ENCODE assay signal across 21 mouse cellular contexts in genomic region chr11:119715841-119716596, GRCm38 (mm10).
DNase-seq lines count a peak whose midpoint lies in the region; ATAC-seq lines count a peak whose summit lies in the region.
"Had no signal": no experiment of that assay in that cellular context is flagged by ENCODE, and none has a peak within 500 bp of the region (broad histone marks: within the 10 kb centered on the region; RNA-seq: fewer than 3 reads in every experiment).

No protein-coding gene starts in this region.

- no peaks in the 10 kb centered on the region for H3K9me3 ChIP-seq in kidney, embryonic 16.5 days (ENCODE audit: low read length)
- no peaks in the 10 kb centered on the region for H3K9me3 ChIP-seq in midbrain, embryonic 16.5 days (replicated peaks; ENCODE audit: control insufficient read depth, low read length, poor library complexity, severe bottlenecking)
- no peaks in the 10 kb centered on the region for H3K9me3 ChIP-seq in midbrain, embryonic 15.5 days
- no peaks in the 10 kb centered on the region for H3K9me3 ChIP-seq in hindbrain, embryonic 16.5 days (ENCODE audit: control insufficient read depth, low read length)
- peaks cover 5% of the 10 kb centered on the region; the same call in 1 of the 2 replicates for H3K9me3 ChIP-seq in stomach, embryonic 16.5 days (replicated peaks; ENCODE audit: control insufficient read depth, low read length)
- H3K9me3 ChIP-seq: G1E; neural tube, embryonic 12.5 days had no signal

- H3K4me3 ChIP-seq in kidney, embryonic 16.5 days (ENCODE audit: low read length): no peak overlapping the region
- no peak overlapping the region for H3K4me3 ChIP-seq in midbrain, embryonic 16.5 days (ENCODE audit: low read depth, low read length)
- H3K4me3 ChIP-seq in midbrain, embryonic 15.5 days: no peak overlapping the region
- no peak overlapping the region for H3K4me3 ChIP-seq in hindbrain, embryonic 16.5 days (ENCODE audit: low read length)
- H3K4me3 ChIP-seq in stomach, embryonic 16.5 days (replicated peaks; ENCODE audit: low read length): no peak overlapping the region
- H3K4me3 ChIP-seq: embryonic facial prominence, embryonic 13.5 days; layer of hippocampus, adult 2 months; liver, embryonic 13.5 days; neural tube, embryonic 12.5 days had no signal

- peaks cover 16% of the 10 kb centered on the region for H3K4me1 ChIP-seq in kidney, embryonic 16.5 days (ENCODE audit: insufficient read depth, low read length)
- no peaks in the 10 kb centered on the region for H3K4me1 ChIP-seq in midbrain, embryonic 16.5 days (ENCODE audit: control insufficient read depth, insufficient read depth, low read length)
- peaks cover 7% of the 10 kb centered on the region for H3K4me1 ChIP-seq in midbrain, embryonic 15.5 days
- H3K4me1 ChIP-seq in hindbrain, embryonic 16.5 days (ENCODE audit: control insufficient read depth, insufficient read depth, low read depth, low read length): peaks cover 3% of the 10 kb centered on the region
- H3K4me1 ChIP-seq in stomach, embryonic 16.5 days (ENCODE audit: control insufficient read depth, insufficient read depth, low read length): peaks cover 13% of the 10 kb centered on the region

- DNase-seq in kidney, postnatal 36 days: no peak
- no peak for DNase-seq in thymus, adult 18-20 months
- DNase-seq in urinary bladder, postnatal 4 days (ENCODE audit: low spot score in 2 of 2): no peak
- DNase-seq: cerebellum, adult 8-10 months; gastrocnemius, postnatal 10 days; kidney, adult 18-20 months; left cerebral cortex, postnatal 4 days; liver, embryonic 13.5 days; midbrain, embryonic 14.5 days; right cerebral cortex, postnatal 25 days; thymus, postnatal 4 days had no signal

- no peak overlapping the region for H3K4me2 ChIP-seq in kidney, embryonic 16.5 days (replicated peaks; ENCODE audit: low read depth, low read length)
- no peak overlapping the region for H3K4me2 ChIP-seq in midbrain, embryonic 16.5 days (ENCODE audit: low read length)
- H3K4me2 ChIP-seq in midbrain, embryonic 15.5 days: no peak overlapping the region
- H3K4me2 ChIP-seq in hindbrain, embryonic 16.5 days (ENCODE audit: low read length): no peak overlapping the region
- no peak overlapping the region for H3K4me2 ChIP-seq in stomach, embryonic 16.5 days (ENCODE audit: low read depth, low read length)
- H3K4me2 ChIP-seq: embryonic facial prominence, embryonic 13.5 days; liver, embryonic 13.5 days; neural tube, embryonic 12.5 days had no signal

- 0 out of 2 replicates have a peak overlapping the region, but pooled peaks have one; percentile 8 for H3K27ac ChIP-seq in kidney, embryonic 16.5 days (ENCODE audit: low read length)
- no peak overlapping the region for H3K27ac ChIP-seq in midbrain, embryonic 16.5 days (ENCODE audit: low read length)
- no peak overlapping the region for H3K27ac ChIP-seq in midbrain, embryonic 15.5 days
- H3K27ac ChIP-seq in hindbrain, embryonic 16.5 days (ENCODE audit: low read depth, low read length): no peak overlapping the region
- H3K27ac ChIP-seq in stomach, embryonic 16.5 days (ENCODE audit: low read length): peak overlapping the region; percentile 35
- H3K27ac ChIP-seq: embryonic facial prominence, embryonic 13.5 days; layer of hippocampus, adult 2 months; liver, embryonic 13.5 days; neural tube, embryonic 12.5 days had no signal

- WGBS in kidney, embryonic 16.5 days: 77% methylated on average over 5 of the region's 5 CpGs
- 89% methylated on average over 5 of the region's 5 CpGs for WGBS in midbrain, embryonic 16.5 days
- 86% methylated on average over 5 of the region's 5 CpGs for WGBS in midbrain, embryonic 15.5 days
- 92% methylated on average over 5 of the region's 5 CpGs for WGBS in hindbrain, embryonic 16.5 days
- WGBS in stomach, embryonic 16.5 days: 80% methylated on average over 5 of the region's 5 CpGs

- peaks cover 5% of the 10 kb centered on the region; the same call in 1 of the 2 replicates for H3K36me3 ChIP-seq in kidney, embryonic 16.5 days (ENCODE audit: insufficient read depth, low read length)
- no peaks in the 10 kb centered on the region for H3K36me3 ChIP-seq in midbrain, embryonic 16.5 days (ENCODE audit: control insufficient read depth, insufficient read depth, low read length)
- no peaks in the 10 kb centered on the region for H3K36me3 ChIP-seq in midbrain, embryonic 15.5 days (replicated peaks)
- H3K36me3 ChIP-seq in hindbrain, embryonic 16.5 days (ENCODE audit: control insufficient read depth, insufficient read depth, low read length): no peaks in the 10 kb centered on the region
- H3K36me3 ChIP-seq in stomach, embryonic 16.5 days (ENCODE audit: control insufficient read depth, insufficient read depth, low read length): no peaks in the 10 kb centered on the region; the same call in 1 of the 2 replicates
- H3K36me3 ChIP-seq: embryonic facial prominence, embryonic 13.5 days; neural tube, embryonic 12.5 days had no signal

- H3K27me3 ChIP-seq in kidney, embryonic 16.5 days (ENCODE audit: insufficient read depth, low read length): no peaks in the 10 kb centered on the region
- no peaks in the 10 kb centered on the region for H3K27me3 ChIP-seq in midbrain, embryonic 16.5 days (ENCODE audit: control insufficient read depth, insufficient read depth, low read depth, low read length)
- no peaks in the 10 kb centered on the region for H3K27me3 ChIP-seq in midbrain, embryonic 15.5 days (replicated peaks)
- no peaks in the 10 kb centered on the region for H3K27me3 ChIP-seq in hindbrain, embryonic 16.5 days (replicated peaks; ENCODE audit: control insufficient read depth, insufficient read depth, low read length)
- H3K27me3 ChIP-seq in stomach, embryonic 16.5 days (ENCODE audit: control insufficient read depth, insufficient read depth, low read length): no peaks in the 10 kb centered on the region
- H3K27me3 ChIP-seq: embryonic facial prominence, embryonic 13.5 days; liver, embryonic 13.5 days; neural tube, embryonic 12.5 days had no signal

- H3K9ac ChIP-seq in kidney, embryonic 16.5 days (replicated peaks; ENCODE audit: low read length): no peak overlapping the region
- H3K9ac ChIP-seq in midbrain, embryonic 16.5 days (ENCODE audit: low read depth, low read length): no peak overlapping the region
- no peak overlapping the region for H3K9ac ChIP-seq in midbrain, embryonic 15.5 days
- H3K9ac ChIP-seq in hindbrain, embryonic 16.5 days (ENCODE audit: low read depth, low read length): no peak overlapping the region
- no peak overlapping the region for H3K9ac ChIP-seq in stomach, embryonic 16.5 days (ENCODE audit: low read length)
- H3K9ac ChIP-seq: embryonic facial prominence, embryonic 13.5 days; liver, embryonic 13.5 days; neural tube, embryonic 12.5 days had no signal

- ATAC-seq in kidney, embryonic 16.5 days (ENCODE audit: low FRiP score, low TSS enrichment): peak; percentile 23; the same call in 1 of the 2 replicates
- ATAC-seq in midbrain, embryonic 16.5 days: 0 out of 2 replicates have a peak, but pooled peaks have one; percentile 28
- no peak for ATAC-seq in midbrain, embryonic 15.5 days (replicated peaks)
- 0 out of 2 replicates have a peak, but pooled peaks have one; percentile 24 for ATAC-seq in hindbrain, embryonic 16.5 days
- peak; percentile 54 for ATAC-seq in stomach, embryonic 16.5 days (ENCODE audit: insufficient read depth, low FRiP score)
- ATAC-seq: CD4-positive, CD25-positive, alpha-beta regulatory T cell, adult 4 months had no signal

Comparison
In these comparisons a context has a peak if more than half of its experiments do, and no peak if none do; other contexts are left out.
1. H3K27ac ChIP-seq: peak in kidney, embryonic 16.5 days (single experiment) and stomach, embryonic 16.5 days (single experiment); none in midbrain, embryonic 16.5 days (single experiment), midbrain, embryonic 15.5 days (single experiment) and hindbrain, embryonic 16.5 days (single experiment).